Mouse (Mus musculus): ENCODE results near the gene Btg2. TPM values are rescaled to one million over a fixed set of nuclear protein-coding genes. Genes with fewer than 3 reads are reported as not detected.

Btg2 gene
- polyA plus RNA-seq, 1 experiment from 2014 or later = 57.4 TPM

GRCm38 (mm10) chr1:134083676-134084075 is 4.8 kb upstream of the Btg2 start:
- Histone ChIP-seq H3K36me3 (no peaks in the 10 kb centered on the region), H3K4me2 (no peak overlapping the region), H3K27me3 (no peaks in the 10 kb centered on the region), H3K9ac (no peak overlapping the region), H3K4me3 (no peak overlapping the region), H3K4me1 (replicated peaks) (peaks cover 47% of the 10 kb centered on the region), H3K9me3 (no peaks in the 10 kb centered on the region), H3K27ac (no peak overlapping the region)
- no peak for ATAC-seq (ENCODE audit: low FRiP score)
- WGBS = 82% methylated on average over 8 of the region's 8 CpGs

GRCm38 (mm10) chr1:134082987-134083516 is 4.1 kb upstream of the Btg2 start:
- no peak overlapping the region for H3K9ac ChIP-seq

GRCm38 (mm10) chr1:134080881-134081450 is 2.0 kb upstream of the Btg2 start:
- Histone ChIP-seq H3K9ac (no peak overlapping the region), H3K27ac (no peak overlapping the region), H3K36me3 (no peaks in the 10 kb centered on the region), H3K27me3 (no peaks in the 10 kb centered on the region), H3K4me1 (replicated peaks) (peaks cover 58% of the 10 kb centered on the region), H3K9me3 (no peaks in the 10 kb centered on the region), H3K4me3 (no peak overlapping the region), H3K4me2 (no peak overlapping the region)
- WGBS = 92% methylated on average over 5 of the region's 5 CpGs
- ATAC-seq (ENCODE audit: low FRiP score) = no peak

More at GRCm38 (mm10) chr1:134082987-134083516, 4.1 kb upstream of the Btg2 start:
- Histone ChIP-seq H3K9me3 (no peaks in the 10 kb centered on the region), H3K4me3 (no peak overlapping the region), H3K27ac (no peak overlapping the region), H3K27me3 (no peaks in the 10 kb centered on the region), H3K4me1 (replicated peaks) (peaks cover 52% of the 10 kb centered on the region), H3K4me2 (no peak overlapping the region), H3K36me3 (no peaks in the 10 kb centered on the region)
- WGBS = 61% methylated on average over 11 of the region's 11 CpGs
- ATAC-seq (ENCODE audit: low FRiP score) = no peak

- Histone ChIP-seq H3K9ac (no peak overlapping the region), H3K4me2 (no peak overlapping the region), H3K27me3 (no peaks in the 10 kb centered on the region), H3K36me3 (no peaks in the 10 kb centered on the region), H3K4me3 (no peak overlapping the region), H3K27ac (peak overlapping the region; percentile 87; the same call in 1 of the 2 replicates), H3K4me1 (replicated peaks) (peaks cover 59% of the 10 kb centered on the region), H3K9me3 (no peaks in the 10 kb centered on the region)
- 75% methylated on average over 4 of the region's 4 CpGs for WGBS
- ATAC-seq (ENCODE audit: low FRiP score) = no peak
Measured at GRCm38 (mm10) chr1:134080406-134080805, 1.5 kb upstream of the Btg2 start.

GRCm38 (mm10) chr1:134079477-134080163 is 700 bp upstream of the Btg2 start:
- Histone ChIP-seq H3K27ac (peak overlapping the region; percentile 87), H3K4me3 (peak overlapping the region; percentile 72), H3K9ac (peak overlapping the region; percentile 85), H3K27me3 (no peaks in the 10 kb centered on the region), H3K4me2 (peak overlapping the region; percentile 74), H3K4me1 (replicated peaks) (peaks cover 62% of the 10 kb centered on the region), H3K36me3 (no peaks in the 10 kb centered on the region), H3K9me3 (no peaks in the 10 kb centered on the region)
- WGBS = 5% methylated on average over 9 of the region's 9 CpGs
- ATAC-seq (ENCODE audit: low FRiP score) = peak; percentile 5; the same call in 1 of the 2 replicates

GRCm38 (mm10) chr1:134078061-134078795 is 692 bp downstream of the Btg2 start:
- ATAC-seq (ENCODE audit: low FRiP score) = peak; percentile 14; the same call in 1 of the 2 replicates
- H3K4me3 ChIP-seq = peak overlapping the region; percentile 72
- peak overlapping the region; percentile 85 for H3K9ac ChIP-seq
- H3K36me3 ChIP-seq = no peaks in the 10 kb centered on the region
- H3K4me2 ChIP-seq = peak overlapping the region; percentile 74
- WGBS = 6% methylated on average over 19 of the region's 19 CpGs
- H3K9me3 ChIP-seq = no peaks in the 10 kb centered on the region
- peak overlapping the region; percentile 87 for H3K27ac ChIP-seq
- no peaks in the 10 kb centered on the region for H3K27me3 ChIP-seq
- H3K4me1 ChIP-seq (replicated peaks) = peaks cover 72% of the 10 kb centered on the region

GRCm38 (mm10) chr1:134077389-134078060 is 1.4 kb downstream of the Btg2 start:
- peaks cover 72% of the 10 kb centered on the region for H3K4me1 ChIP-seq (replicated peaks)
- ATAC-seq (ENCODE audit: low FRiP score) = no peak

GRCm38 (mm10) chr1:134076789-134077188 is 2.1 kb downstream of the Btg2 start:
- 27% methylated on average over 2 of the region's 2 CpGs for WGBS
- H3K4me3 ChIP-seq = peak overlapping the region; percentile 72
- no peak for ATAC-seq (ENCODE audit: low FRiP score)
- H3K36me3 ChIP-seq = no peaks in the 10 kb centered on the region
- peak overlapping the region; percentile 73 for H3K9ac ChIP-seq
- H3K4me1 ChIP-seq (replicated peaks) = peaks cover 76% of the 10 kb centered on the region
- peak overlapping the region; percentile 74 for H3K4me2 ChIP-seq
- H3K9me3 ChIP-seq = no peaks in the 10 kb centered on the region
- H3K27me3 ChIP-seq = no peaks in the 10 kb centered on the region
- peak overlapping the region; percentile 87; the same call in 1 of the 2 replicates for H3K27ac ChIP-seq

More at GRCm38 (mm10) chr1:134077389-134078060, 1.4 kb downstream of the Btg2 start:
- peak overlapping the region; percentile 87 for H3K27ac ChIP-seq
- peak overlapping the region; percentile 72 for H3K4me3 ChIP-seq
- H3K4me2 ChIP-seq = peak overlapping the region; percentile 74
- 29% methylated on average over 14 of the region's 14 CpGs for WGBS
- H3K27me3 ChIP-seq = no peaks in the 10 kb centered on the region
- H3K36me3 ChIP-seq = no peaks in the 10 kb centered on the region
- peak overlapping the region; percentile 85 for H3K9ac ChIP-seq
- no peaks in the 10 kb centered on the region for H3K9me3 ChIP-seq

- no peaks in the 10 kb centered on the region for H3K9me3 ChIP-seq
- peak overlapping the region; percentile 74 for H3K4me2 ChIP-seq
- H3K36me3 ChIP-seq = no peaks in the 10 kb centered on the region
- H3K27me3 ChIP-seq = no peaks in the 10 kb centered on the region
- peaks cover 85% of the 10 kb centered on the region for H3K4me1 ChIP-seq (replicated peaks)
- no peak for ATAC-seq (ENCODE audit: low FRiP score)
- H3K27ac ChIP-seq = peak overlapping the region; percentile 87
- H3K4me3 ChIP-seq = peak overlapping the region; percentile 72
- H3K9ac ChIP-seq = peak overlapping the region; percentile 73
- WGBS = 82% methylated on average over 8 of the region's 8 CpGs
Measured at GRCm38 (mm10) chr1:134075532-134075931, 3.4 kb downstream of the Btg2 start.

- WGBS = 70% methylated on average over 10 of the region's 10 CpGs
- Histone ChIP-seq H3K4me1 (replicated peaks) (peaks cover 85% of the 10 kb centered on the region), H3K4me2 (peak overlapping the region; percentile 30; the same call in 1 of the 2 replicates), H3K27me3 (no peaks in the 10 kb centered on the region), H3K27ac (no peak overlapping the region; the same call in 1 of the 2 replicates), H3K4me3 (no peak overlapping the region), H3K9ac (0 out of 2 replicates have a peak overlapping the region, but pooled peaks have one; percentile 16), H3K9me3 (no peaks in the 10 kb centered on the region), H3K36me3 (no peaks in the 10 kb centered on the region)
- no peak for ATAC-seq (ENCODE audit: low FRiP score)
Measured at GRCm38 (mm10) chr1:134074606-134075005, 4.3 kb downstream of the Btg2 start.

- H3K27ac ChIP-seq = no peak overlapping the region
- WGBS = 32% methylated on average over 3 of the region's 3 CpGs
- H3K4me2 ChIP-seq = no peak overlapping the region
- H3K9ac ChIP-seq = no peak overlapping the region
- peaks cover 84% of the 10 kb centered on the region for H3K4me1 ChIP-seq (replicated peaks)
- H3K36me3 ChIP-seq = no peaks in the 10 kb centered on the region
- H3K4me3 ChIP-seq = no peak overlapping the region
- no peaks in the 10 kb centered on the region for H3K9me3 ChIP-seq
- no peaks in the 10 kb centered on the region for H3K27me3 ChIP-seq
- no peak for ATAC-seq (ENCODE audit: low FRiP score)
Measured at GRCm38 (mm10) chr1:134074184-134074583, 4.7 kb downstream of the Btg2 start.

All from hindbrain, embryonic 13.5 days (tissue).